Mouse (Mus musculus): ENCODE measurements at regions not wholly inside any gene's neighbourhood (a gene's known extent, or its start where the extent isn't known, plus 50 kb on each side); places are given as distances from the start of the nearest gene placed in this dataset.

- H3K9me3 ChIP-seq (replicated peaks; ENCODE audit: insufficient read depth, low read length), result no peaks in the 10 kb centered on the region
- no peak for TF ChIP-seq MYC (IDR thresholded peaks at IDR 0.05; ENCODE audit: low read depth, low read length)
- no peak for TF ChIP-seq MYB (IDR thresholded peaks at IDR 0.05; ENCODE audit: low read depth, low read length)
- TF ChIP-seq TAL1 (IDR thresholded peaks at IDR 0.05; ENCODE audit: low read length), result no peak
- no peak for TF ChIP-seq NELFE (IDR thresholded peaks at IDR 0.05; ENCODE audit: low read depth, low read length)
- no peak for TF ChIP-seq ETS1 (IDR thresholded peaks at IDR 0.05; ENCODE audit: low read depth, low read length)
- no peak for TF ChIP-seq ZMIZ1 (IDR thresholded peaks at IDR 0.05; ENCODE audit: low read depth, low read length)
- no peak for TF ChIP-seq BHLHE40 (IDR thresholded peaks at IDR 0.05; ENCODE audit: borderline replicate concordance, low read depth, low read length)
- no peak for TF ChIP-seq MEF2A (IDR thresholded peaks at IDR 0.05; ENCODE audit: extremely low read depth, insufficient replicate concordance, low read depth, low read length, poor library complexity, severe bottlenecking)
- TF ChIP-seq TCF12 (IDR thresholded peaks at IDR 0.05; ENCODE audit: low read depth, low read length), result no peak
- TF ChIP-seq TBP (IDR thresholded peaks at IDR 0.05; ENCODE audit: low read depth, low read length), result no peak
- no peak for TF ChIP-seq GATA1 (IDR thresholded peaks at IDR 0.05; ENCODE audit: low read depth, low read length)
- no peak for TF ChIP-seq MXI1 (IDR thresholded peaks at IDR 0.05; ENCODE audit: low read depth, low read length)
- TF ChIP-seq USF2 (IDR thresholded peaks at IDR 0.05; ENCODE audit: borderline replicate concordance in 1 of 2, insufficient read depth in 1 of 2, low read depth in 1 of 2, low read length in 2 of 2), result no peak
- TF ChIP-seq CHD1 (IDR thresholded peaks at IDR 0.05; ENCODE audit: low read depth, low read length), result no peak
- no peaks in the 10 kb centered on the region for H3K36me3 ChIP-seq (ENCODE audit: control insufficient read depth in 1 of 2, insufficient read depth in 2 of 2, low read length in 2 of 2)
- DNase-seq (ENCODE audit: low read depth, low spot score), result no peak
- no peaks in the 10 kb centered on the region for H3K27me3 ChIP-seq (ENCODE audit: control insufficient read depth in 1 of 2, insufficient read depth in 2 of 2, low read length in 2 of 2)
- H3K9ac ChIP-seq (ENCODE audit: control insufficient read depth, low read depth, low read length, poor library complexity, severe bottlenecking), result no peak overlapping the region
- H3K79me2 ChIP-seq (ENCODE audit: control insufficient read depth, insufficient read depth, low read length, poor library complexity), result no peaks in the 10 kb centered on the region
- H3K4me3 ChIP-seq (ENCODE audit: control insufficient read depth in 1 of 2, insufficient read depth in 1 of 2, low read depth in 2 of 2, low read length in 2 of 2), result no peak overlapping the region
- H3K4me1 ChIP-seq (ENCODE audit: control insufficient read depth in 1 of 2, insufficient read depth in 2 of 2, low read length in 2 of 2), result no peaks in the 10 kb centered on the region
- H3K27ac ChIP-seq (ENCODE audit: control insufficient read depth, low read depth, low read length), result no peak overlapping the region
These were observed 71.4 kb upstream of the Gm4301 start for GRCm38 (mm10) chr10:100264066-100264465.

- TF ChIP-seq POLR2AphosphoS2 (IDR thresholded peaks at IDR 0.05; ENCODE audit: low read length), result no peak
- TF ChIP-seq MXI1 (IDR thresholded peaks at IDR 0.05; ENCODE audit: low read depth, low read length), result no peak
- TF ChIP-seq HCFC1 (IDR thresholded peaks at IDR 0.05; ENCODE audit: low read depth, low read length), result no peak
- no peak for TF ChIP-seq UBTF (IDR thresholded peaks at IDR 0.05; ENCODE audit: borderline replicate concordance, insufficient read depth, low read depth, low read length)
- no peak for TF ChIP-seq SMC3 (IDR thresholded peaks at IDR 0.05; ENCODE audit: low read depth, low read length)
- no peak overlapping the region for H3K9ac ChIP-seq (ENCODE audit: control insufficient read depth, low read depth, low read length, poor library complexity, severe bottlenecking)
- no peak overlapping the region for H3K4me3 ChIP-seq (ENCODE audit: control insufficient read depth in 1 of 2, insufficient read depth in 1 of 2, low read depth in 2 of 2, low read length in 2 of 2)
- H3K36me3 ChIP-seq (ENCODE audit: control insufficient read depth in 1 of 2, insufficient read depth in 2 of 2, low read length in 2 of 2), result no peaks in the 10 kb centered on the region
- no peaks in the 10 kb centered on the region for H3K9me3 ChIP-seq (replicated peaks; ENCODE audit: insufficient read depth, low read length)
- no peak overlapping the region for H3K27ac ChIP-seq (ENCODE audit: control insufficient read depth, low read depth, low read length)
- no peaks in the 10 kb centered on the region for H3K79me2 ChIP-seq (ENCODE audit: control insufficient read depth, insufficient read depth, low read length, poor library complexity)
- no peaks in the 10 kb centered on the region for H3K27me3 ChIP-seq (ENCODE audit: control insufficient read depth in 1 of 2, insufficient read depth in 2 of 2, low read length in 2 of 2)
- H3K4me1 ChIP-seq (ENCODE audit: control insufficient read depth in 1 of 2, insufficient read depth in 2 of 2, low read length in 2 of 2), result no peaks in the 10 kb centered on the region
- DNase-seq (ENCODE audit: low read depth, low spot score), result no peak
These were observed 53.0 kb upstream of the Gm4301 start for GRCm38 (mm10) chr10:100282471-100282870.

Data from MEL (cell line).